9 mouse cellular contexts compared by ENCODE assay signal in genomic region chr7:28148263-28148662, GRCm38 (mm10). TPM values are rescaled to one million over a fixed set of nuclear protein-coding genes. Genes with fewer than 3 reads are reported as not detected.
DNase-seq lines count a peak whose midpoint lies in the region; ATAC-seq and TF ChIP-seq lines count a peak whose summit lies in the region.
"Had no signal": no experiment of that assay in that cellular context is flagged by ENCODE, and none has a peak within 500 bp of the region (broad histone marks: within the 10 kb centered on the region; RNA-seq: fewer than 3 reads in every experiment).

No protein-coding gene starts in this region.

- no peaks in the 10 kb centered on the region; the same call in 1 of the 2 replicates for H3K27me3 ChIP-seq in neural tube, embryonic 15.5 days (replicated peaks)
- H3K27me3 ChIP-seq in cerebellum, adult 2 months (ENCODE audit: control insufficient read depth, insufficient read depth, low read length), result no peaks in the 10 kb centered on the region; the same call in 1 of the 2 replicates
- no peaks in the 10 kb centered on the region for H3K27me3 ChIP-seq in intestine, postnatal 0 days (replicated peaks; ENCODE audit: control insufficient read depth, insufficient read depth, low read length)
- no peaks in the 10 kb centered on the region for H3K27me3 ChIP-seq in limb, embryonic 13.5 days

- ATAC-seq in neural tube, embryonic 15.5 days (ENCODE audit: low FRiP score), result no peak
- 0 out of 2 replicates have a peak, but pooled peaks have one; percentile 27 for ATAC-seq in intestine, postnatal 0 days
- ATAC-seq in limb, embryonic 13.5 days (ENCODE audit: low FRiP score, low read depth), result peak; percentile 57; the same call in 1 of the 2 replicates

- no peak overlapping the region for H3K27ac ChIP-seq in neural tube, embryonic 15.5 days (replicated peaks)
- H3K27ac ChIP-seq in cerebellum, adult 2 months (ENCODE audit: insufficient read depth, low read length), result no peak overlapping the region
- H3K27ac ChIP-seq in intestine, postnatal 0 days (ENCODE audit: low read depth, low read length), result no peak overlapping the region
- H3K27ac ChIP-seq in limb, embryonic 13.5 days, result no peak overlapping the region

- H3K4me1 ChIP-seq in neural tube, embryonic 15.5 days, result no peaks in the 10 kb centered on the region
- H3K4me1 ChIP-seq in cerebellum, adult 2 months (ENCODE audit: control insufficient read depth, insufficient read depth, low read length), result no peaks in the 10 kb centered on the region
- H3K4me1 ChIP-seq in intestine, postnatal 0 days (replicated peaks; ENCODE audit: control insufficient read depth, insufficient read depth, low read length), result no peaks in the 10 kb centered on the region
- no peaks in the 10 kb centered on the region for H3K4me1 ChIP-seq in limb, embryonic 13.5 days

- no peak overlapping the region for H3K4me3 ChIP-seq in neural tube, embryonic 15.5 days (replicated peaks)
- H3K4me3 ChIP-seq in cerebellum, adult 2 months (replicated peaks; ENCODE audit: insufficient read depth, low read depth, low read length), result no peak overlapping the region
- H3K4me3 ChIP-seq in intestine, postnatal 0 days (ENCODE audit: low read depth, low read length), result no peak overlapping the region
- H3K4me3 ChIP-seq in limb, embryonic 13.5 days, result no peak overlapping the region
- H3K4me3 ChIP-seq: erythroblast, embryonic 14.5 days had no signal

- no peaks in the 10 kb centered on the region for H3K9me3 ChIP-seq in neural tube, embryonic 15.5 days (replicated peaks)
- H3K9me3 ChIP-seq in intestine, postnatal 0 days (ENCODE audit: control insufficient read depth), result no peaks in the 10 kb centered on the region
- H3K9me3 ChIP-seq in limb, embryonic 13.5 days, result peaks cover 14% of the 10 kb centered on the region

- TF ChIP-seq POLR2A in cerebellum, adult 2 months (IDR thresholded peaks at IDR 0.05; ENCODE audit: borderline replicate concordance, insufficient read depth, low read length), result no peak

- no peaks in the 10 kb centered on the region for H3K36me3 ChIP-seq in neural tube, embryonic 15.5 days
- H3K36me3 ChIP-seq in intestine, postnatal 0 days (ENCODE audit: control insufficient read depth, insufficient read depth), result no peaks in the 10 kb centered on the region
- H3K36me3 ChIP-seq in limb, embryonic 13.5 days, result no peaks in the 10 kb centered on the region

- H3K9ac ChIP-seq in neural tube, embryonic 15.5 days (replicated peaks), result no peak overlapping the region
- H3K9ac ChIP-seq in intestine, postnatal 0 days (ENCODE audit: low read depth, low read length), result no peak overlapping the region
- H3K9ac ChIP-seq in limb, embryonic 13.5 days, result no peak overlapping the region

- 18% methylated on average over 3 of the region's 3 CpGs for WGBS in neural tube, embryonic 15.5 days
- 4% methylated on average over 3 of the region's 3 CpGs for WGBS in cerebellum, adult 2 months
- WGBS in intestine, postnatal 0 days, result 11% methylated on average over 3 of the region's 3 CpGs
- WGBS in limb, embryonic 13.5 days, result 16% methylated on average over 3 of the region's 3 CpGs

- peak; percentile 78 for DNase-seq in neural tube, embryonic 10.5 days (ENCODE audit: extremely low spot score, low spot score)
- peak; percentile 49 to 62 for DNase-seq in cerebellum, adult 2 months
- peak; percentile 75 for DNase-seq in forelimb bud, embryonic 11.5 days (ENCODE audit: low read depth, low spot score)
- DNase-seq in natural killer cell, adult 2 months (ENCODE audit: low spot score in 2 of 2), result peak; percentile 49 to 69
- peak; percentile 85 for DNase-seq in testis, postnatal 10 days (ENCODE audit: low spot score)

- H3K4me2 ChIP-seq in neural tube, embryonic 15.5 days, result no peak overlapping the region
- no peak overlapping the region for H3K4me2 ChIP-seq in intestine, postnatal 0 days (replicated peaks; ENCODE audit: low read depth)
- H3K4me2 ChIP-seq in limb, embryonic 13.5 days (replicated peaks), result no peak overlapping the region

- TF ChIP-seq CTCF in cerebellum, adult 2 months (IDR thresholded peaks at IDR 0.05; ENCODE audit: borderline replicate concordance, insufficient read depth, low read depth, low read length), result peak; percentile 88
- peak; percentile 90 for TF ChIP-seq CTCF in intestine, postnatal 0 days (IDR thresholded peaks at IDR 0.05; ENCODE audit: low read depth)

RNA-seq across cellular contexts. Expression of gene 9530053A07Rik, which starts 19.0 kb away (rescaled TPM):
- polyA plus RNA-seq in neural tube, embryonic 15.5 days (2015; fragmentation: Nextera tagmentation; extraction: Ambion mirVana), result 0.06 and 0.17 TPM in 2 replicates
- polyA plus RNA-seq in cerebellum, adult 2 months (2012; rRNA removed), result 0.02 and 0.03 TPM in 2 replicates
- 2.3 and 2.4 TPM in 2 replicates for polyA plus RNA-seq in intestine, postnatal 0 days (2015; fragmentation: Nextera tagmentation; extraction: Ambion mirVana)
- polyA plus RNA-seq in limb, embryonic 13.5 days (2015; fragmentation: Nextera tagmentation; extraction: Ambion mirVana), result 0.03 TPM in 1 of 2 replicates, not detected in the other

RNA-seq across cellular contexts. Expression of gene Fbl, which starts 21.2 kb away (rescaled TPM):
- 70.8 and 88.2 TPM in 2 replicates for polyA plus RNA-seq in neural tube, embryonic 15.5 days (2015; fragmentation: Nextera tagmentation; extraction: Ambion mirVana)
- polyA plus RNA-seq in cerebellum, adult 2 months (2012; rRNA removed), result 67.0 and 72.8 TPM in 2 replicates
- 60.6 and 67.1 TPM in 2 replicates for polyA plus RNA-seq in intestine, postnatal 0 days (2015; fragmentation: Nextera tagmentation; extraction: Ambion mirVana)
- 142 and 151 TPM in 2 replicates for polyA plus RNA-seq in limb, embryonic 13.5 days (2015; fragmentation: Nextera tagmentation; extraction: Ambion mirVana)

RNA-seq across cellular contexts. Expression of gene Dyrk1b, which starts 31.0 kb away (rescaled TPM):
- 10.7 and 10.9 TPM in 2 replicates for polyA plus RNA-seq in neural tube, embryonic 15.5 days (2015; fragmentation: Nextera tagmentation; extraction: Ambion mirVana)
- polyA plus RNA-seq in cerebellum, adult 2 months (2012; rRNA removed), result 27.3 and 29.6 TPM in 2 replicates
- 7.0 and 8.2 TPM in 2 replicates for polyA plus RNA-seq in intestine, postnatal 0 days (2015; fragmentation: Nextera tagmentation; extraction: Ambion mirVana)
- polyA plus RNA-seq in limb, embryonic 13.5 days (2015; fragmentation: Nextera tagmentation; extraction: Ambion mirVana), result 15.0 and 16.0 TPM in 2 replicates
